Mouse (Mus musculus): ENCODE results near the gene Trank1.

GRCm38 (mm10) chr9:111293234-111293633 lies 18.3 kb upstream of the Trank1 start:
- TF ChIP-seq POLR2A (IDR thresholded peaks at IDR 0.05; ENCODE audit: borderline replicate concordance, extremely low read depth, insufficient read depth, insufficient read length, poor library complexity, severe bottlenecking), result no peak
- TF ChIP-seq CTCF (IDR thresholded peaks at IDR 0.05; ENCODE audit: borderline replicate concordance, extremely low read depth, insufficient read depth, insufficient read length), result no peak
